Mouse (Mus musculus): ENCODE measurements at regions not wholly inside any gene's neighbourhood (a gene's known extent, or its start where the extent isn't known, plus 50 kb on each side); places are given as distances from the start of the nearest gene placed in this dataset.

GRCm38 (mm10) chr17:67563036-67563435, 69.5 kb downstream of the Lrrc30 start:
- TF ChIP-seq CTCF (IDR thresholded peaks at IDR 0.05; ENCODE audit: low read depth, low read length) (no peak), POLR2A (IDR thresholded peaks at IDR 0.05; ENCODE audit: extremely low read depth, insufficient read depth, low read length) (no peak)

Measured in liver, adult 2 months (tissue).